ENCODE assay signal across 9 mouse cellular contexts in genomic region chr6:94640297-94640696, GRCm38 (mm10). TPM values are rescaled to one million over a fixed set of nuclear protein-coding genes. Genes with fewer than 3 reads are reported as not detected.
DNase-seq lines count a peak whose midpoint lies in the region; ATAC-seq and TF ChIP-seq lines count a peak whose summit lies in the region.
"Had no signal": no experiment of that assay in that cellular context is flagged by ENCODE, and none has a peak within 500 bp of the region (broad histone marks: within the 10 kb centered on the region; RNA-seq: fewer than 3 reads in every experiment).

No protein-coding gene starts in this region.

- in situ Hi-C loops in Patski (cut with MboI; ENCODE audit: low pct_unique_long_range_greater_than_20kb), result no loop called here

- POLR2A ChIA-PET in Patski (lab: Charles Lee), result no interaction called here

- no peaks in the 10 kb centered on the region for H3K27me3 ChIP-seq in kidney, embryonic 14.5 days (ENCODE audit: control insufficient read depth, insufficient read depth, low read length)
- no peaks in the 10 kb centered on the region for H3K27me3 ChIP-seq in Patski
- H3K27me3 ChIP-seq in hindbrain, embryonic 14.5 days (ENCODE audit: control insufficient read depth, insufficient read depth, low read length), result no peaks in the 10 kb centered on the region
- no peaks in the 10 kb centered on the region for H3K27me3 ChIP-seq in splenic B cell, adult 2 months (ENCODE audit: control insufficient read depth, insufficient read depth, low read length, poor library complexity, severe bottlenecking)
- H3K27me3 ChIP-seq: liver, embryonic 15.5 days had no signal

- TF ChIP-seq CTCF in Patski (IDR thresholded peaks at IDR 0.05), result no peak

- no peak overlapping the region for H3K9ac ChIP-seq in kidney, embryonic 14.5 days (ENCODE audit: low read depth, low read length)
- H3K9ac ChIP-seq in hindbrain, embryonic 14.5 days, result no peak overlapping the region
- H3K9ac ChIP-seq: liver, embryonic 15.5 days had no signal

- no peak for DNase-seq in kidney, adult 11 months
- DNase-seq in Patski (ENCODE audit: low read depth, low spot score), result peak; percentile 95
- DNase-seq in embryo, embryonic 9.5 days (ENCODE audit: extremely low spot score), result peak; percentile 54
- no peak for DNase-seq in hindbrain, embryonic 14.5 days (ENCODE audit: low spot score)
- peak; percentile 52 for DNase-seq in splenic B cell, adult 2 months (ENCODE audit: low read depth, low spot score)
- no peak for DNase-seq in left cerebral cortex, postnatal 36 days (ENCODE audit: low spot score in 2 of 2)
- no peak for DNase-seq in thymus, postnatal 10 days (ENCODE audit: low spot score in 2 of 2)

- peaks cover 10% of the 10 kb centered on the region; the same call in 1 of the 2 replicates for H3K4me1 ChIP-seq in kidney, embryonic 14.5 days (ENCODE audit: control insufficient read depth, insufficient read depth, low read length)
- peaks cover 14% of the 10 kb centered on the region for H3K4me1 ChIP-seq in hindbrain, embryonic 14.5 days (replicated peaks; ENCODE audit: control insufficient read depth, insufficient read depth, low read length)

- CTCF ChIA-PET in Patski (lab: Charles Lee), result interaction anchor here (1.4 kb wide), 1 partner anchor 33 kb away, joined by 3 read pairs; no protein-coding TSS in a partner anchor

- no peaks in the 10 kb centered on the region for H3K36me3 ChIP-seq in kidney, embryonic 14.5 days (ENCODE audit: control insufficient read depth, insufficient read depth, low read length)
- H3K36me3 ChIP-seq in hindbrain, embryonic 14.5 days (replicated peaks; ENCODE audit: control insufficient read depth, insufficient read depth), result no peaks in the 10 kb centered on the region
- no peaks in the 10 kb centered on the region for H3K36me3 ChIP-seq in splenic B cell, adult 2 months (ENCODE audit: control insufficient read depth, insufficient read depth, low read length, poor library complexity, severe bottlenecking)
- H3K36me3 ChIP-seq: liver, embryonic 15.5 days had no signal

- no peak overlapping the region for H3K4me2 ChIP-seq in kidney, embryonic 14.5 days (replicated peaks; ENCODE audit: low read depth, low read length)
- H3K4me2 ChIP-seq in hindbrain, embryonic 14.5 days (replicated peaks), result no peak overlapping the region
- H3K4me2 ChIP-seq: liver, embryonic 15.5 days had no signal

- intact Hi-C loops in left cerebral cortex, postnatal 36 days (cut with DNase I), result loop anchor here (5.0 kb wide), 1 partner anchor 57 kb away; no protein-coding TSS in a partner anchor

- no peaks in the 10 kb centered on the region for H3K9me3 ChIP-seq in kidney, embryonic 14.5 days (ENCODE audit: control insufficient read depth, low read length)
- no peaks in the 10 kb centered on the region for H3K9me3 ChIP-seq in hindbrain, embryonic 14.5 days (ENCODE audit: control insufficient read depth, low read length)
- H3K9me3 ChIP-seq: liver, embryonic 15.5 days had no signal

- WGBS in kidney, embryonic 14.5 days, result 22% methylated on average over 7 of the region's 7 CpGs
- 39% methylated on average over 7 of the region's 7 CpGs for WGBS in hindbrain, embryonic 14.5 days

- H3K27ac ChIP-seq in kidney, embryonic 14.5 days (ENCODE audit: low read depth, low read length), result no peak overlapping the region
- 0 out of 2 replicates have a peak overlapping the region, but pooled peaks have one; percentile 38 for H3K27ac ChIP-seq in hindbrain, embryonic 14.5 days
- H3K27ac ChIP-seq: liver, embryonic 15.5 days had no signal

- no peak overlapping the region for H3K4me3 ChIP-seq in kidney, embryonic 14.5 days (ENCODE audit: low read length)
- H3K4me3 ChIP-seq in hindbrain, embryonic 14.5 days (replicated peaks; ENCODE audit: low read length), result no peak overlapping the region
- H3K4me3 ChIP-seq: liver, embryonic 15.5 days had no signal

- ATAC-seq in kidney, embryonic 14.5 days (ENCODE audit: low FRiP score, low TSS enrichment), result peak; percentile 74
- ATAC-seq in Patski, result peak; percentile 79
- ATAC-seq in hindbrain, embryonic 14.5 days (ENCODE audit: low FRiP score), result peak; percentile 57; the same call in 1 of the 2 replicates

RNA-seq across cellular contexts. Expression of gene Lrig1, which starts 59.7 kb away (rescaled TPM):
- polyA plus RNA-seq in kidney, embryonic 14.5 days (2014; fragmentation: Nextera tagmentation; extraction: Ambion mirVana), result 10.4 and 11.0 TPM in 2 replicates
- 45.8 TPM for polyA plus RNA-seq in Patski (2021)
- 22.3 and 30.2 TPM in 2 replicates for polyA plus RNA-seq in hindbrain, embryonic 14.5 days (2014; fragmentation: Nextera tagmentation; extraction: Ambion mirVana)
- total RNA-seq in left cerebral cortex, postnatal 36 days (2021), result 10 to 100 TPM; 27.2 to 27.7 TPM

Comparison
In these comparisons a context has a peak if more than half of its experiments do, and no peak if none do; other contexts are left out.
1. DNase-seq: peak in Patski (single experiment), embryo, embryonic 9.5 days (single experiment) and splenic B cell, adult 2 months (single experiment); none in kidney, adult 11 months (single experiment), hindbrain, embryonic 14.5 days (single experiment), left cerebral cortex, postnatal 36 days (0 of 2) and thymus, postnatal 10 days (0 of 2).
2. Peak in every context shown above with its lines, with median percentiles within 50 percentile points of each other: ATAC-seq.